Mouse (Mus musculus) bone marrow macrophage, adult 2 months (primary cell): Measurements from ENCODE around the gene Hnrnpll.

Source experiments
- CTCF ChIP-seq: IDR thresholded peaks from 2 replicates; pipeline ENCODE4 v1.5.1; 2012; ENCODE audit warnings: low read depth, mild to moderate bottlenecking, low read length, moderate library complexity
- POLR2A ChIP-seq: IDR thresholded peaks from 2 replicates; pipeline ENCODE4 v1.6.1; 2012; ENCODE audit warnings: mild to moderate bottlenecking, low read depth, low read length, borderline replicate concordance

GRCm38 (mm10) chr17:80095254-80095899, 33.2 kb upstream of the Hnrnpll start:
- TF ChIP-seq POLR2A (no peak), CTCF (no peak)
